Mouse (Mus musculus): ENCODE results near the gene Hist2h2ac.

DNA sequence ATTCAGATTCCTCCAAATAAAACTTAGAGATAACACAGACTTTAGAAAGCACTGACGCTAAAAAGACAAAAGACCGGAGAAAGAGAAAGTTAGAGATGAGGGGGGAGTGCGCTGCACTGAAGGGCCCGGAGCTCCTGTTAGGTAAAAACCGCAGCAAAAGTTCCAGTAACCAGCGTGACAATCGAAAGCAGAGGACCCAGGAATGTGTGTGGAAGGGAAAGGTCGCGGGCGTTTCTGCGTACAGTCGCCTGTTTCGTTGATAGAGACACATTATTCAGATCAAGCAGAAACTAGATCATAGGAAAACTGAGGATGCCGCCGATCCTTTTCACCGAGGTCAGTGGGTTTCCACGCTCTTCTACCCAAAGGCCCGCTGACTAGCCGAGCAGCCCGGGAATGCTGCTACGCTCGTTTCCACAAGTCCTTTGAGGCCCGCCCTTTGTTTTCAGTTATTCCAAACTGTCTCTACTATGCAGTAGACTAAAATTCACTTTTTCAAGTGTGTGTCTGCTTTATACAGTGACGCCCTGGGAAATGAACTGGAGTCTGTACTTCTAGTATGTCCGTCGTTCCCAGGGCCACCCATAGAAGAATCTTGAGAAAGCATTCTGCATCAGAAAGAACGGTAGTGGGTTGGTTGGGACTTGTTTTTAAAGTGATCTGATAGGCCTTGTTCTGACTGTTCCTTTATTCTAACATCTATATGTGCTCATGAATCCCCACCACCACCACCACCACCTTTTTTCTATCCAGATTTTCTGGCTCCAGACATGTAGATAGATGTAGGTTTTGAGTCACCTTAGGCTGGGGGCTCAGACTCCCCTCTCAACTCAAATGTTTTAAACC, 43.1 kb upstream of the Hist2h2ac start:
- TF ChIP-seq TAL1 (IDR thresholded peaks at IDR 0.05; ENCODE audit: low read length), result no peak
- no peak for TF ChIP-seq GATA1 (IDR thresholded peaks at IDR 0.05; ENCODE audit: low read length)
